Mouse (Mus musculus) retina, postnatal 7 days (tissue): ENCODE data around the gene Mn1.

ENCODE experiments used
- DNase-seq: peaks from one replicate; pipeline ENCODE4 v3.0.0-alpha.2; 2012; ENCODE audit warnings: low read depth, low spot score

Mn1 gene

GRCm38 (mm10) chr5:111475721-111476120 is 58.6 kb downstream of the Mn1 start:
- no peak for DNase-seq

DNA sequence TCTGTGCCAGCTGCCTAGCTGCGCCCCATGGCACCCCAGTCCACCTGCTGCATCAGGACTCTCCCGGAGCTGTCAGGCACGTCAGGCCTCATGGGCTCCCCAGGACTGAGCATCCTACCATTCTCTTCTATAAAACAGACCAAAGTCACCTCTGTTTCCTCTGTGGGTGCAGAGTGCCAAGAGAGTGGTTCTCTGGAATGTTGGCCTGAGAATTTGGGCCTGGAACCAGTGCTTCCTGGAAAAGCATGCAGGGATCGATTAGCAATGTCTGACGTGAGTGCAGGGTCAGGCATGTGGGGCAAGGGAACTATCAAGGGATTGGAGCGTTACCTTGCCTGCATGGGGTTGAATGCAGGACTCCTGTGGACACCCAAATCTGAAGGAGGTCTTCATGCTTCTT is 59.0 kb downstream of the Mn1 start:
- no peak for DNase-seq

DNA sequence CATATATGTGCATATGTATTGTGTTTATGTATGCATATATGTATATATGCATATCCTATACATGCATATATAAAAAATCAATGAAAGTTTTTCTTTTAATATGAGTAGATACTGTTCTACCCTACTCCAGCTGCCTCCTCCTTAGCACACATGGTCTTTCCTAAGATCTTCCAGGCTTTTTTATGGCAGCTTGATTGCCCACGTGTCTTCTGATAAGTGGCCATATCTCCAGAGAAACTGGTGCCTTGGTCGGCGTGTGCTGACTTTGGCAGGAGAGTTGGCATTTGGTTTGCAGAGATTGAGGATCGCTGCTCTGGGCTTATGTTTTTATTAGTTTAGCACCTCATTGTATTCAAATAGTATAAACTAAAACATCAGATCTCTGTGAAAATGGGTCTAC is 68.7 kb downstream of the Mn1 start:
- no peak for DNase-seq

DNA sequence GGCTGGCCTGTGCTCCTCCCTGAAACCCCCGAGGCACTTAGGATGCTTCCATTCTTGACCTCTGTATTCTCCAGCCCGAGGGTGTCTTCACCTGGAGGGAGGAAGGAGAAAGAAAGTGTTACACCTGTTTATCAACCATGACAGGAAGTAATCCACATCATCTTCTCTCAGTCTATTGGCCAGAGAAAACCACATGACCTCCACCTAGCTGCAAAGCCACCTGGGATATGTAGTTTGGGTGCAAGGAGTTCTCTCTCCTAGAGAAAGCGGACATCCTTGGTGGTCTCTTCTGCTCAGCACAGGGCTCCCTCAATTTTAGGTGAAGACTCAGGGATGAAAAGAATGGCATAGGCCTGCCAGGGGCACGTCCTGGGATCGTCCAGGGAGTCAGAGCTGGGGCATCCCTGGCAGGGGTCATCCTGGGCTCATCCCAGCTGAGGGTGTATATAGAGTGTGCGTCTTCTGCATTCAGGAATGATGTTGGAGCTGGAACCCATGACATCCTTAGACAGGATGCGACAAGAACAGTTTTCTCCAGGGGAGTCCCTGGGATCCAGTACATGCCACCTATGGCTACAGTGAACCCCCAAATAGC is 72.0 kb downstream of the Mn1 start:
- DNase-seq: no peak

- no peak for DNase-seq
These were observed 73.4 kb downstream of the Mn1 start for GRCm38 (mm10) chr5:111490599-111490998.

GRCm38 (mm10) chr5:111491485-111491884 is 74.3 kb downstream of the Mn1 start:
- DNase-seq: no peak

DNA sequence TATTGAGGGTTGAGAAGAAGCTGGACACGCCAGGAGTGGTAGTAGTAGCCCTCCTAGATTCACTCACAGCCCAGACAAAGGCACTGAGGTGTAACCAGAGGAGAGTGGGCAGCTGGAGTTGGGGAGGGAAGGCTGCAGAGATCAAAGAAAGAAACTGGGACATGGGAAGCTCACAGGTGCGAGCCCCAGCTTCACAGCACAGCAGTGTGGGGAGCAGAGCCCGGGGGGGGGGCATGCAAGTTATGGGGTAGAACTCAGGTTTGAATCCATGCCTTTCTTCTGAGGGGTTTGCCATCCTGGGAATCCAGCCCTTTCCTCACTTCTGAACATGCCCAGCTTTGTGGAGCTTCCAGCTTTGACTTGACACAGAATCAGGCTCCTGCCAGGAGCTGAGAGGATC is 82.9 kb downstream of the Mn1 start:
- no peak for DNase-seq

DNA sequence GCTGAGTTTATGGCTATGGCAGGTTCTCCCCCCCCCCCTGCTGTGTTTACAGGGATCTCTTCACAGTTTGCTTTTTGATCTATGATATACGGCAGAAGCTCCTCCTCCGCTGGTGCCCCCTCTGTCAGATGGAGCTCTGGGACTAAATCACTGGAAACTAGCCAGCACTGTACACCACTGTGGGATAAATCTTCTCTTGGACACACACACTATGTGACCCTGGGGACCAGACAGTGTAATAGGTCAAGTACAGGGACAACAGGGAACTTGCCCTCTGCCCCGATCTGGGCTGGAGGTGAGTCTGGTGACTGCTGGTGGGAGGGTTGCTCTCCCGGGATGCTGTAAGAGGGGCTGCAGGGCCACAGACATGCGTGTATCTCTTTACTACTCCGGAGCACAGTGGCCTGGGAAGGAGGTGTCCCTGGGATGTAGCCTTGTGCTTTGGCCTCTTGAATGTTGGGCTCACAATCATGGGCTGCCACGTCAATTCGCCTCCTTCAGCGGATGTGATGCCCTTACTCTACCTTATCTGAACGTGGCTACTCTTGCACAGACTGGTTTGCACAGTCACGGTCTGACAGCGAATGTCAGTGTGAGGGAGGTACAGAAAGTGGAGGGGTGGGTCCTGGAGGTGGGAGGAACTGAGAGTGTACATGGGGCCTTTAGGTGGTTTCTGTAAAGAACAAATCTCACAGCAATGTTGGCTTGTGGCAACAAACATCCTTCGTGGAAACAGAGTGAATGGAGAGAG is 84.7 kb downstream of the Mn1 start:
- DNase-seq: no peak

GRCm38 (mm10) chr5:111505241-111505640 is 88.1 kb downstream of the Mn1 start:
- no peak for DNase-seq

DNA sequence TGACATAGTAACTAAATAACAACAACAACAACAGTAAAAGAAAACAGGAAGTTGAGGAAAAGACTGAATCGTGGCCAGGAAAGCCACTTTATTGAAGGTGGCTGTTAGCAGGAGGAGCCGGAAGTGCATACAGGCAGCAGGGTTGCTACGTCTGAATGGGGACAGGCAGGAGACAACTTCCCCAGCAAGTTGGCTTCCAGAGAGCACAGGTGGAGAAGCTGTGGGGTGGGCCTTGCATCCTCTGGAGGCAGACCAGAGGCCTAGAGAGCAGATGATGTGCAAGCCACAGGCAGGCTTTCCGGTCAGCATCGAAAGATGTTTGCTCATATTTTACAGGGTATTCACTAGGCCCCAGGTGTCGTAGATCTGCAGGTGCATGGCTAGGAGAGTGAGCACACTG is 88.7 kb downstream of the Mn1 start:
- DNase-seq: no peak

- no peak for DNase-seq
These were observed 89.2 kb downstream of the Mn1 start for GRCm38 (mm10) chr5:111506410-111506809.
